Mouse (Mus musculus) cerebellum, adult 18-20 months (tissue): ENCODE measurements around the gene Ssc4d.

Experiments
- DNase-seq, 2 experiments: peaks; one replicate each; pipeline ENCODE4 v3.0.0; 2021

Gene Ssc4d

DNA sequence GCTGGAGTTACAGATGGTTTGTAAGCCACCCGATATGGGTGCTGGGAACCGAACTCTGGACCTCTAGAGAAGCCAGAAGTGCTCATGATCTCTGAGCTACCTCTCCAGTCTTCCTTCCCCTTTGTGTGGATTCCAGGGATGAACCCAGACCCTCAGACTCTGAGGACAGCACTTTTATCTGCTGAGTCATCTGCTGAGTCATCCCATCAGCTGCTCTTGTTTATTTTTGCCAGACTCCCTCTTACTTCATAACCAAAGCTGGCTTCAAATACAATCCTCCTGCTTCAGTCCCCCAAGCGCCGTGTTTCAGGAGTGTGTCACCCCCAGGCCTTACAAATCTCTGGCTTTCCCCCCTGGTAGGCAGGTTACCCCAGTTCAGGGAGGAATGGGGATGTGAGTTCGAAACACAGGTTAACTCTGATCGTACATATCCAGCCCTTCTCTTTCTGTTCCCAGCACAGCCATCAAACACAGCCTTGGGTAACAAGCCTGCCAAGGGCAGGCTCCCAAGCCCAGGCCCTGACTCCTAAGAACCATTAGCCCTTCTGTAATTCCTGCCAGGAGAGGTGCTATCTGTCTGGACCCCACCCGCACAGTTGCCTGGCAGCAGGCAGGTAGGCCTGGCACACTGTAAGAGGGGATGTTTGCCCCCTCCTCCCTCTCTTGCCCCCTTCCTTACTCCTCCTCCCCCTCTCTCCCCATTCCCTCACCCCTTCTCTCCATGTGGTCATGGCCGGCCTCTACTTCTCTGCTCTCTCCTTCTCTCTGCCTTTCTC, 1.8 kb upstream of the Ssc4d start:
- no peak for DNase-seq

DNA sequence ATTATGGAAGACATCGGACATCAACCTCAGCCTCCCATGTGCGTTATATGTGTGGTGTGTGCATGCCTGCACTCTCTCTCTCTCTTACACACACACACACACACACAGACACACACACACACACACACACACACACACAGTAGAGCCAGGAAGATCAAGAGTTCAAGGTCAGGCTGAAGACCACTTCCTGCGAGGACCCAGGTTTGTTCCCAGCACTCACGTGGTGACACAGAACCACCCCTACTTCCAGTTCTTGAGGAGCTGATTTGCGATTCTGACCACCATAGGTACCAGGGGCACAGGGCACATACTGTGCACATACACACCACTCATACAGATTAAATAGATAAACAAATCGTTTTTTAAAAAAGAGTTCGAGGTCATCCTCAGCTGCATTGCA, 2.5 kb downstream of the Ssc4d start:
- no peak for DNase-seq

DNA sequence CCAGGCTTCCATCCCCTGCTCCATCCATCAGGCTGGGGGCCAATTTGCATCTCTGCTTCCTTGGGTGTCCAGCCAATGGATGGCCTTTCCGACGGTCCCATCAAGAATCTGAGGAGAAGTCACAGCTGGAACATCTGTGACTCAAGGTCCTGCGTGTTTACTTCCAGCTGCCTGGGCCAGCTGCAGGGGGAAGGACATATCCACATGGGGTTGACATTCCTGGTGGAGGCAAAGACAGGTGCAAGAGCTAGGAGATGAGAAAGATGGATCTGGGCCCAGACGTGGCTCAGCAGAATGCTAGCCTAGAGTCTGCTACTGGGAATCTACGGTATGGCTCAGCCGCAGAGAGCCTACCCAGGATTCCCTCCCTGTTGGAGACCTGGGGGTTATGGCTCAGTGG, 4.1 kb downstream of the Ssc4d start:
- no peak for DNase-seq

DNA sequence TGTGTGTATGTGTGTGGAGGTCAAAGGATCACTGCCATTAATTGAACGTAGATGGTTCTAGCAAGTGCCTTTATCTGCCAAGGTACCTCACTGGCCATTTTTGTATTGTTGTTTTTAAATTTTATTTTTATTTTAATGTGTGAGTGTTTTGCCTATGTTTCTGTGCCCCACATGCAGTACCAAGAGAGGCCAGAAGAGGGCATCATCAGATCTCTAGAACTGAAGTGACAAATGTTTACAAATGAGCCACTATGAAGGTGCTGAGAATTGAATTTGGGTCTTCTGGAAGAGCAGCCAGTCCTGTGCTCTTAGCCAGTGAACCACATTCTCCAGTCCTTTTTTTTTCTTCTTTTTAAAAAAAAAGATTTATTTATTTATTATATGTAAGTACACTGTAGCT, 5.5 kb downstream of the Ssc4d start:
- DNase-seq, result peak; percentile 54 to 62

DNA sequence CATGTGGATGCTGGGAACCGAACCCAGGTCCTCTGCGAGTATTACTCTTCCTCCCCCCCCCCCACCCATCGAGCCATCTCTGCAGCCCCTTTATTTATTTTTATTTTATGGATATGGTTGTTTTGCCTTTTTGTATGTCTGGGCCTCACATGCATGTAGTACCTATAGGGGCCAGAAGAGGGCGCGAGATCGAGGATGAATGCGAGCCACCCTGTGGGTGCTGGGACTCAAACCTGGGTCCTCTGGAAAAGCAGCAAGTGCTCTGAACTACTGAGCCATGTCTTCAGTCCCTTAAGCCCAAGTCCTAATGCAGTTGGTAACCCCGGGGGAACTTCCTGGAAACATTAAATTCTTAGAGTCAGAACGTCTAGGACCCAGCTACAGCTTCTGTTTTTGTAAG, 7.5 kb downstream of the Ssc4d start:
- no peak for DNase-seq

DNA sequence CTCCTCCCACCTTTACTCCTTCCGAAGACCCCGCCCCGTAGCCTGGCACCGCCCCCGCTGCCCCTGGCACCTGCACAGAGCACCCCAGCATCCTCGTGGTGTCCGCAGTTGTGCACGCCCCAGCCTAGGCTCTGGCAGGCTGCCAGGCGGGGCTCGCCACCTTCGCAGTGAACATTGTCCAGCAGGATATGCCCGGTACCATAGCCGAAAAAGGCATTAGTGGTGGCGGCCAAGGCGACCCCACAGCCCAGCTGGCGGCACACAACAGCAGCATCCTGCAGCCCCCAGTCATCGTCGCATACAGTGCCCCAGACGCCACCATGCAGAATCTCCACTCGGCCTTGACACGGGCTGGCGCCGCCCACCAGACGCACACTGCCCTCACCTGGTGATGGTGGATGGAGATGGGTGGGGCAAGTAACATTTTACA, 8.8 kb downstream of the Ssc4d start:
- peak; percentile 30 to 48 for DNase-seq

DNA sequence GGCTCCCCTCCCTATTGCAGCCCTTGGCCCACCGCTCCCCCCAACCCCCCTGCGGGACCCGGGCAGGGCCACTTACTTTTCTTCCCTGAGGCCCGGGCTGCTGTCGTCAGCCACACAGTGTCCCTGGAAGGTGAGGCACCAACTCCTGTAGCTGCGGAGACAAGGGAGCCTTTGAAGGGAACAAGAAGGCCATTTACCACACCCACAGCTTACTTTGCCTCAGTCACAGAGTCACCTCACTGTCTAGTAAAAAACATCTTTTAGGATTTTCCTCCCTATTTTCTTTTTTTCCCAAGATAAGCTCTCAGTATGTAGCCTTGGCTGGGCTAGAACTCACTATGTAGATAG, 11.1 kb downstream of the Ssc4d start:
- no peak for DNase-seq

DNA sequence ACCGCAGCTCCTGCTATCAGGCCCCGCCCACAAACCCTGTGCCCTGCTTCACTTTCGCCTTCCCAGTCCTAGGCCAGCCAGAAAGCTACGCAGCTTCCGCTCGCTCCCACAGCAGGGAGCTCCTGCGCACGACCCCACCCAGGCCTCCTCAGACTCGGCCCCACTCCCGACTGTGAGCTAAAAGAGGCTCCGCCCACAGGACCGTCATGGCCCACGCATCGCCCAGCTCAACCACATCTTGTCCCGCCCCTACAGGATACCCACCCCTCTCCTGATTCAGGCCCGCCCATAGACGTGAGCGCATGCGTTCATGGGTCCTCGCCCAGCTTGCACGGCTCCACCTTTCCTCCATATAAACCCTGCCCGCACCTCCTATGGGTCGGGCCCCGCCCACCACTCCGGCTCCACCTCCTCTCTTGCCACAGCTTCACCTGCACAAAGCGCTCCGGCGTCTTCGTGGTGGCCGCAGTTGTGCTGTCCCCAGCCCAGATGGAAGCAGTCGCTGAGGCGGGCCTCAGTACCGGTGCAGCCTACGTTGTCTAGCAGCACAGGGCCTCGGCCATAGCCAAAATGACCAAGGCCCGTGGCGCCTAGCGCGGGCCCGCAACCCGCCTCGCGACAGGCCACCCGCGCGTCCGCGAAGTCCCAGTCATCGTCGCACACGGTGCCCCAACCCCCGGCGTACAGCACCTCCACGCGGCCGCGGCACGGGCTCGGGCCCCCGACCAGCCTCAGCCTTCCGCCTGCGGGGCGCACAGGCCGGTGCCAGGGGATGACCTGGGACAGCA, 11.6 kb downstream of the Ssc4d start:
- peak; percentile 96 to 99 for DNase-seq

DNA sequence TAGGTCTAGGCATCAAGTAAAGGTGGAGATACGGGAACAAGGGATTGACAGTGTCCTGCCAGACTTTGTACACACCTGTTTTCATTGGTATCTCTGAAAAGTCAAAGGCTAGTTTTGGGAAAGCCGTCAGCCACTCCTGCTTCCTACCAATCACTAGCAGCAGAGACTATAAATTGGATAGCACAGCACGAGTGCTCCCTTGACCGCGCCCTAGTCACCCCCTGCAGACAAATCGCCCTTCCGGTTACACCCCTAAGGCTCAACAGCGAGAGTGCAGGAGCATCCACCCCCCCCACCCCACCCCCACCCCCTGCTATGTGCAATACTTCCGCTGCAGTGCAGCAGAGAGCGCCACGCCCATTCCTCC, 12.2 kb downstream of the Ssc4d start:
- no peak for DNase-seq

DNA sequence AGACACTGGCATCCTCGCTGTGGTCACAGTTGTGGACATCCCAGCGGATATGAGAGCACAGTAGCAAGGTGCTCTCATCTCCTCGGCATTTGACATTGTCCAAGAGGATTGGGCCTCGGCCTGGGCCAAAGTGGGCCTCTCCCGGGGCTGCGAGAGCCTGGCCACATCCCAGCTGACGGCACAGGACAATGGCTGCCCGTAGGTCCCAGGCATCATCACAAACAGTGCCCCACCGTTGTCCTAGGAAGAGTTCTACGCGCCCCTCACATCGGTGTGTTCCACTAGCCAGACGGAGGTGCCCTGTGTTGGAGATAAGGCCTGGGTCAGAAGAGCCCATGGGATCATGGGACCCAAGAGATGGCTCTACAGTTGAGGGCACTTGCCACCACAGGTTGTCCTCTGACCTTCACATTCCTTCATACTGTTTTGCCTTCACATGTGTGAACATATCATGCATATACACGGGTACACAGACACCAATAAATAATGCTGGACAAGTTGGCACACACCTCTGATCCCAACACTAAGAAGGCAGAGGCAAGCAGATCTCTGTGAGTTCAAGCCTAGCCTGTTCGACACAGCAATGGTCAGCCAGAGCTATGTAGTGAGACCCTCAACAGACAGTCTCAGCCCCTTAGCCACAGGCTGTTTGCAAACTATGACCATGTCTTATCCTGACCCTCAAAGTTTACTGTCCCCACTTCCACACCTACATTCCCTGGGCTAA, 13.3 kb downstream of the Ssc4d start:
- DNase-seq, result no peak

DNA sequence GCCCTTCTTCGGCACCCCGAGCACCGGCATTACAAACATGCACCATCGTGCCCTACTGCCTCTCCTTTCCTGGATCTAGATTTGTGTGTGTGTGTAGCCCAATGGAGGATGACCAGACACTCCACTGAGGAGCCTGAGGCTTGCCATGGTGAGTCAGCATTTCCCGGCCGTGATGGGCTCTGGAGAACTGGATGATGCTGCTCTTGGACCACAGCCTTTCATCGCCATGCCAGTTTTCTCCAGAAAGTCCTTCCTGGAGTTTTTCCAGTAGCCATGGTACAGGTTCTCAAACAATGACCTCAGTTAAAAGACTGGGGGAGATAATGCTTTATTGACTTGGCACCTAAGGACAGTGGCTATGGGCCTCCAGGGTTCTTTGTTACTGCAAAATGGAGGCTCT, 14.4 kb downstream of the Ssc4d start:
- no peak for DNase-seq

DNA sequence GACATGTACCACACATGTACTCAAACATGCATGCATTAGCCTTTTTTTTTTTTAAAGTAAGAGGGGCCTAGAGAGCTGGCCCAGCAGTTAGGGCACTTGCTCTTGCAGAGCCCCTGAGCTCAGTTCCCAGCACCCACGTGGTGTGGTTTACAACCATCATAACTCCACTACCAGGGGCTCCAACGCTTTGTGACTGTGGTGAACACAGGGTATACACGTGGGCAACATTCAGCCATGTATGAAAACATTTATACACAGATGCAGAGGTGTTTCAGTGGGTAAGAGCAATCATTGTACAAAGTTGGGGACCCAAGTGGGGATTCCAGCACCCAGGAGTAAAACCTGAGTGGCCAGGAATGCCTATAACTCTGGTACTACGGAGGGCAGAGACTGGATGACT, 16.0 kb downstream of the Ssc4d start:
- no peak for DNase-seq

DNA sequence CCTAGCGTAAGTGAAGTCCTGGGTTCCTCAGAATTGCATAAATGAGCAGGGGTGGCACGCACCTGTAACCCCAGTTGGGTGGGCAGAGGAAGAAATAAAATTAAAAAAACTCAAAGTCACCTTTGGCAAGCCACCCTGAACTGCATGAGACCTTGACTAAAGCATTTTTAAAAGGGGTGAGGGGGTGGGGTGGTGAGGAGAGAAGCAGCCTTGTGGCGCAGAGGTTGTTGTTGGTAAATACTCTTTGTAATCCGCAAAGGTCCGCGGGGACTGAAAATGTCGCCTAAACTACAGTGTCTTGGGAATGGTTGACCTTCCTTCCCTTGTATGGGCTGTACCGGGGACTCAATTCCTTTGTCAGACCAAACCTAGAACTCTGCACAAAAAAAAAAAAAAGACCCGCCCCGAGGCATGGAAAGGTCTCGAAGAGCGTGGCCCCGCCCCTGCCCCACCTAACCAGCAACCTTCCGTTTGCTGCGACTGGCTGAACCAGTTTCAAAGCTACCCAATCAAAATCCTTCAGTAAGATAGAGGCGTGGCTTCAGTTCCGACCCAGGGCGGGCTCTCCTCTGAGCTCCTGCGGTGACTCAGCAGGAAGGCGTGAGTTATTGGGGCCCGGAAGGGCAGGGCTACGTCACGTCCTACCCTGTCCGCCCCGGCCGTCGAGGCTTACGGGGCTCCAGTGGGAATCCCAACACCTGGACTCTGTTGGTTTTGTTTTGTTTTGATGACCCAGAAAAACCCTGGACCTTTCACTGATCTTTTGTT, 16.9 kb downstream of the Ssc4d start:
- DNase-seq, result peak; percentile 84 to 93

DNA sequence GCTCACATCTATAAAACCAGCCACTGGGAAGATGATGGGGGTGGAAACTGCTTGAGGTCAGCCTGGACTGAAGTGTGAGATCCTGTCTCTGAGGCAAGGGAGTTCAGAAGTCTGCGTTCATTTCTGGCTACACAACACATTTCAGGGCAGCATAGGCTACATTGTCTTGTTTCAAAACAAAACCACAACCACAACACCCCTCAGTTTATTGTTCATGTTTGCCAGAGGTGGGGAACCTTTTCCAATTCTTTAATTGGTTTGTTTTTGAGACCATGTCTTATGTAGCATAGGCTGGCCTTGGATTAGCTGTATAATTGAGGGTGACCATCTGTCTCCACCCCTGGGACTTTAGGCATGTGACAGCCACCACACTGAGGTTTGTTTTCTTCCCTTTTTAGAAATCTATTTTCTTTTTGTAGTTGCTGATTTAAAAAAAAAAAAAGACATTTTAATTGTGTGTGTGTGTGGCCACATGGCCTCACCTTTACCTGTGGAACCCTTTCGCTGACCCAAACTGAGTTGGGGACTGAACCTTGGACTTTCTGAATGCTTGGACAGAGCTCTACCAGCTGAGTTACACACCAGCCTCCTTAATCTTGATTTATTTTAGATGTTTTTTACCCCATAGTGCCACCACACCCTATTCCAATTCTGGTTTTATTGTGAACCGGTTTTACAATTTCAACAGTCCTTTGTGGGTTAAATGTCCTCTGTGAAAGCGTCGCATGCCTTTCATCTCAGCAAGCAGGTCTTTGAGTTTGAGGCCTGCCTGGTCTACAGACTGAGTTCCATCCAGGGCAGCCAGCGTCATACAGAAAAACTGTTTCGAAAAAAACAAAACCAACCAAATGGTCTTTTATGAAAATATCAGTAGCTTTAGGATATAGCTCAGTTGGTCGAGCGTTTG, 17.8 kb downstream of the Ssc4d start:
- no peak for DNase-seq

DNA sequence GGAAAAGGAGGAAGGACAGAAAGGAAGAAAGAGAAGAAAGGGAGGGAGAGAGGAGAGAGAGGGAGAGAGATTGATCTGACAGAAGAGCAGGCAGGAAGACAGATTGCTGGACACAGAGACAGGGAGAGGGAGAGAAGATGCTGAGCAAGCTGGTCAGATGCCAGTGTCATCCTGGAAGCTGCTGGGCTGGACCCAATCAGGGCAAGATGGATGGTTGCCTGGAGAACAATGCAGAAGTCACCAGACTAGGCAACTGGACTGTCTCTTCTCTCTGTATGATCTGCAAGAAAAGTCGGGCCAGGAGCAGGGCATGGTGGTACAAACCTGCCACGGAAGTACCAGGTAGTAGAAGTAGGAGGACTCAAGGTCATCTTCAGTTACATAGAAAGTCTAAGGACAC, 21.5 kb downstream of the Ssc4d start:
- DNase-seq, result peak; percentile 39 to 49

DNA sequence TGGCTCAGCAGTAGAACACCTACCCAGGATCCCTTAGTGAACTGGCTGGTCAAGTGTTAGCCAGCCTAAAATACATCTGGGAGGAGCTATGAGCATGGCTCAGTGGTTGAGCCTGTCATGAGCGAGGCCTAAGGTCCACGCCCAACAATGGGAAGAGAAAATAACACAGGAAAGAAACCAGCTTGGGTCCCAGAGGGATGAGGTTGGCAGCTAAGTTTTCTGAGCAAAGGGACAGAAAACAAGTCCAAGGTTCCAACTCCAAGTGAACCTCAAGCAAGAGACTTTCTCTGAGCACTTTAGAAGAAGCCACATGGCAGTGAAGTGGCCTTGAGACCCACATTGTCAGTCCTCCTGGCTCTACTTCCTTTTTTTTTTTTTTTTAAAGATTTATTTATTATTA, 22.7 kb downstream of the Ssc4d start:
- no peak for DNase-seq

DNA sequence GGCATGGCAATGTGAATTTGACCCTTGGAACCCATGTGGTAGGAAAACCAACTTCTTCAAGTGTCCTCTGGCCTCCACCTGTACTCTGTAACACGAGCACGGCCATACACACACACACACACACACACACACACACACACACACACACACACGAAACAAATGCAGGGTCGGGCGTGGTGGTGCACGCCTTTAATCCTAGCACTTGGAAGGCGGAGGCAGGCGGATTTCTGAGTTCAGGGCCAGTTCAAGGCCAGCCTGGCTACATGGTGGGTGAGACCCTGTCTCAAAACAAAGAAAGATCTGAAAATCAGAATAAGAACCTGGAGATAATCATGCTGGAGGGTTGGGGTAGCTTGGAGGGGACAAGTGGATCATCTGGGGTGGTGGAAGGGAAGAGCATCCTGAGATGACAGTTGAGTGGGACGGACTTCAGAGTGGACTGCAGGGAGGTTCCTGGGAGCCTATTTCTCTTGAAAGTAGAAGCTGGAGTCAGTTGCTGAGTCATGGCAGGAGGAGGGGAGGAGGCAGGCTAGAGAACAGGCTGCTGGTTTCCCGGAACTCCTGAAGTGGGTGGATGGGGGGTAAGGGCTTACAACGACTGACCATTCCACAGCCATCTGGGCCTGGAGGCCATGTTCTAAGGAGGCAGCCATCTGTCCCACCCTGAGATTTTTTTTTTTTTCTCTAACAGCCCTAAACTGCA, 23.5 kb downstream of the Ssc4d start:
- no peak for DNase-seq

DNA sequence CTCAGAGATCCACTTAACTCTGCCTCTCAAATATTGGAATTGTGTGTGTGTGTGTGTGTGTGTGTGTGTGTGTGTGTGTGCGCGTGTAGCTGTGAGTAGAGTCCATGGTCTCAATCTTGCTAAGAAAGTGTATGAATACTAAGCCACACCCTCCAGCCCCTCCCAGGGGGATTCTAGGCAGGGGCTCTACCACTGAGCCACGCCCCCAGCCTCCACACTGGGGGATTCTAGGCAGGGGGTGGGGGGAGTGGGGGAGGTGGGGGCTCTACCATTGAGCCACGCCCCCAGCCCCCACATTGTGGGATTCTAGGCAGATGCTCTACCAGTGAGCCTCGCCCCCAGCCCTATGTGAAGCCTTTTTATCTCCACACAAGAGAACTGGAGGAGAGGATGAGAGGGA, 27.7 kb downstream of the Ssc4d start:
- no peak for DNase-seq

DNA sequence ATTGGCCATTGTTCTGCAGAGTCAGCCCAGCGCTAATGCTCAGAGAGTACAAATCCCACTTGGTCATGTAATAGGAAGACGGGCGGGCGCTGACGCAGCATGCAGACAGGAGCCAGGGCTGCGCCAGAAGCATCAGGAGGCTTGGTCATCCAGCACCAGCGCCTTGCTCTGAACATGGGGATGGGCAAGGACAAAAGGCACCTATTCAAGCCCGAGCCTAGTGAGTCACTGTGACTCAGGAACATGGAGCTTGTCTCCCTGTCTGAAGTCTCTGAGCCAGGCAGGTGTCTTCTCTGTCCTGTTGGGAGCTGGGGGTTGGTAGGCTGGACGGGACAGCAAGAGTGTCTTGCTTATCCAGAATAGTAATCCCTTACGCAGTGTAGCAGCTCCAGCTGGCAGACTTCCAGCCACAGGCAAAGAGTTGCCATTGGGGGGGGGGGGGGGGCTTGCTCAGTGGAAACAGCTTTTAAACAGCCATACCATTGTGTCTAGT, 28.4 kb downstream of the Ssc4d start:
- no peak for DNase-seq

DNA sequence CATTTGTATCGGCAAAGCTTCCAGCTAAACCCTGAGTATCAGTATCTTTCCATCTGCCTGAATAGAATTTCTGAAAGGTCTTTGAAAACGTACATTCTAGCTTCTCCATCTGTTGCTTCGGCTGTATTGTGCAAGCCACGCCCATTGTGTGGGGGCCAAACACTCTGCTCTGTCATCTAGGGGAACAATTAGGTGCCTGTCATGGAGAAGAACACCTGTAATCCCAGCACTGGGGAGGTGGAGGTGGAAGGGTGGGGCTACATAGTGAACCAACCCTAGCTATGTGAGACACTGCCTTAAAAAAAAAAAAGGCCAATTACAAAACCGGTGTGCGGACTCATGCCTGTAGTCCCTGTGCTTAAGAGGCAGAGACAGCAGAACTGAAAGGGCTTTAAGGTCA, 31.6 kb downstream of the Ssc4d start:
- no peak for DNase-seq

DNA sequence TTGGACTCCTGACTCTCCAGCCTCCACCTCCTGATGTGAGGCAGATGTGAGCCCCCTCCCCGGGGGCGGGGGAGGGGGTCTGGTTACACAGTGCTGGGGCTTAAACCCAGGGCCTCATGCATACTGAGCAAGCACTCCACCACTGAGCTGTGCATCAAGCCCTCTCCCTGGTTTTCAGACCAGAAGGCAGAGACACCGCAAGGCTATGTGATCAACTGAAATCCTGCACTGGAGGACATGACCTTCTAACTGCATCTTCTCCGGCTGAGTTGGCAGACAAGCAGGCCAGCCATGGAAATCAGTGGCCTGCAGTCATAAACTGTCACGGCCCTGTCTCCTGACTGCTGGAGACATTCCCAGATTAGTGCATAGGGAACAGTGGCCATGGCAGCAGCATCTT, 33.7 kb downstream of the Ssc4d start:
- DNase-seq, result no peak
